Mouse (Mus musculus) layer of hippocampus, postnatal 10 days (tissue): ENCODE measurements around the gene Tsn. TPM values are rescaled to one million over a fixed set of nuclear protein-coding genes. Genes with fewer than 3 reads are reported as not detected.

Source experiments
- total RNA-seq, 2 experiments: library from RNA; stranded (reverse); gene quantifications; 2 replicates each; pipeline ENCODE4 v1.2.3; 2021

Tsn gene
- total RNA-seq, 2 experiments from 2014 or later, result 113 to 135 TPM

Other genes with a start within 250 kb of the Tsn start
- not detected for gene Gm29106, start 135.2 kb downstream of the Tsn start, total RNA-seq
- gene Nifk, start 10.1 kb upstream of the Tsn start, total RNA-seq, result 10 to 100 TPM; 31.4 to 33.5 TPM
- gene Clasp1, start 77.3 kb upstream of the Tsn start, total RNA-seq, result 100 to 1,000 TPM; 140 to 146 TPM